Mouse (Mus musculus) urinary bladder, adult 2 months (tissue): Measurements from ENCODE around the gene Pltp. TPM values are rescaled to one million over a fixed set of nuclear protein-coding genes. Genes with fewer than 3 reads are reported as not detected.

Experiments
- DNase-seq: peaks from one replicate; pipeline ENCODE4 v3.0.0; 2022; ENCODE audit warnings: low spot score
- polyA plus RNA-seq: library from polyadenylated mRNA; depleted of rRNA; stranded (reverse); fragments of >200 nt; gene quantifications from 2 replicates; pipeline ENCODE4 v1.2.3, GENCODE M21; 2012; rRNA removed

Pltp gene
- 247 and 252 TPM in 2 replicates for polyA plus RNA-seq

- DNase-seq = no peak
Observed at GRCm38 (mm10) chr2:164857101-164857821, at the start of gene Pltp. TSS of gene Pltp (minus strand) at chr2:164857711.

GRCm38 (mm10) chr2:164906071-164906470, 48.6 kb upstream of the Pltp start:
- DNase-seq = no peak

- no peak for DNase-seq
Observed at GRCm38 (mm10) chr2:164903496-164903895, 46.0 kb upstream of the Pltp start.

- DNase-seq = no peak
Observed at GRCm38 (mm10) chr2:164901380-164901779, 43.9 kb upstream of the Pltp start.

- no peak for DNase-seq
Observed at GRCm38 (mm10) chr2:164899723-164900459, 42.4 kb upstream of the Pltp start.

- DNase-seq = no peak
Observed at GRCm38 (mm10) chr2:164899034-164899433, 41.5 kb upstream of the Pltp start.

GRCm38 (mm10) chr2:164898008-164898407, 40.5 kb upstream of the Pltp start:
- DNase-seq = no peak

- DNase-seq = no peak
Observed at GRCm38 (mm10) chr2:164895885-164896284, 38.4 kb upstream of the Pltp start.

- DNase-seq = no peak
Observed at GRCm38 (mm10) chr2:164894644-164895043, 37.1 kb upstream of the Pltp start.

- DNase-seq = no peak
Observed at GRCm38 (mm10) chr2:164894048-164894447, 36.5 kb upstream of the Pltp start.

- no peak for DNase-seq
Observed at GRCm38 (mm10) chr2:164892696-164893216, 35.2 kb upstream of the Pltp start.

- no peak for DNase-seq
Observed at GRCm38 (mm10) chr2:164891908-164892695, 34.6 kb upstream of the Pltp start.

- no peak for DNase-seq
Observed at GRCm38 (mm10) chr2:164891056-164891834, 33.7 kb upstream of the Pltp start.

- no peak for DNase-seq
Observed at GRCm38 (mm10) chr2:164890411-164891049, 33.0 kb upstream of the Pltp start.

GRCm38 (mm10) chr2:164889960-164890359, 32.4 kb upstream of the Pltp start:
- no peak for DNase-seq

GRCm38 (mm10) chr2:164888996-164889395, 31.5 kb upstream of the Pltp start:
- DNase-seq = no peak

- no peak for DNase-seq
Observed at GRCm38 (mm10) chr2:164886617-164887016, 29.1 kb upstream of the Pltp start.

- no peak for DNase-seq
Observed at GRCm38 (mm10) chr2:164885788-164886187, 28.3 kb upstream of the Pltp start.

- DNase-seq = no peak
Observed at GRCm38 (mm10) chr2:164882619-164883018, 25.1 kb upstream of the Pltp start.

- DNase-seq = peak; percentile 95
Observed at GRCm38 (mm10) chr2:164879568-164880277, 22.2 kb upstream of the Pltp start.
